Mouse (Mus musculus): Measurements from ENCODE around the gene Tlr5.

Gene Tlr5

DNA sequence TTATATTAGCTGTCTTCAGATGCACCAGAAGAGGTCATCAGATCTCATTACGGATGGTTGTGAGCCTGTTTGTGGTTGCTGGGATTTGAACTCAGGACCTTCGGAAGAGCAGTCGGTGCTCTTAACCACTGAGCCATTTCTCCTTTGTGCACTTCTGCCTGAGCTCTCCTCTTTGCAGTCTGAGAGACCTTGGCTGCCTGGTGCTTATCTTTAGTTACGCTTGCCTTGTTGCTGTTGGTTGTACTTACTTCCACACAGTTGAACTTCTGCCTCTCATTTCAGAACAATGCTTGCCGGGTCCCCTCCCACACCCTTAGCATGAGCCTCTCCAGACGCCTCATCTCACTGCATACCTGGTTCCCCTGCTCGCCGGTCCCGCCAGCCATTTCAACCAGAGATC lies 14.1 kb downstream of the Tlr5 start:
- Histone ChIP-seq H3K4me3 (replicated peaks; ENCODE audit: low read length) (no peak overlapping the region), H3K36me3 (ENCODE audit: insufficient read depth, low read length) (no peaks in the 10 kb centered on the region), H3K27me3 (ENCODE audit: insufficient read depth, low read length) (peaks cover 15% of the 10 kb centered on the region; the same call in 1 of the 2 replicates), H3K4me1 (replicated peaks; ENCODE audit: low read depth, low read length) (peaks cover 15% of the 10 kb centered on the region), H3K9me3 (ENCODE audit: low read length) (no peaks in the 10 kb centered on the region)
- TF ChIP-seq CTCF (conservative IDR thresholded peaks at IDR 0.05; ENCODE audit: low read length) (no peak), NANOG (IDR thresholded peaks at IDR 0.05; ENCODE audit: borderline replicate concordance, low read length) (no peak), POU5F1 (IDR thresholded peaks at IDR 0.05; ENCODE audit: borderline replicate concordance, low read length) (no peak)

- Histone ChIP-seq H3K4me3 (replicated peaks; ENCODE audit: low read length) (no peak overlapping the region), H3K27me3 (ENCODE audit: insufficient read depth, low read length) (peaks cover 36% of the 10 kb centered on the region), H3K36me3 (ENCODE audit: insufficient read depth, low read length) (no peaks in the 10 kb centered on the region), H3K4me1 (replicated peaks; ENCODE audit: low read depth, low read length) (no peaks in the 10 kb centered on the region), H3K9me3 (ENCODE audit: low read length) (no peaks in the 10 kb centered on the region)
- no peak for TF ChIP-seq POU5F1 (IDR thresholded peaks at IDR 0.05; ENCODE audit: borderline replicate concordance, low read length)
- TF ChIP-seq CTCF (conservative IDR thresholded peaks at IDR 0.05; ENCODE audit: low read length): no peak
- TF ChIP-seq NANOG (IDR thresholded peaks at IDR 0.05; ENCODE audit: borderline replicate concordance, low read length): no peak
Measured at GRCm38 (mm10) chr1:182972240-182972639, 17.7 kb downstream of the Tlr5 start.

- no peaks in the 10 kb centered on the region for H3K36me3 ChIP-seq (ENCODE audit: insufficient read depth, low read length)
- no peak overlapping the region for H3K4me3 ChIP-seq (replicated peaks; ENCODE audit: low read length)
- TF ChIP-seq NANOG (IDR thresholded peaks at IDR 0.05; ENCODE audit: borderline replicate concordance, low read length): no peak
- TF ChIP-seq POU5F1 (IDR thresholded peaks at IDR 0.05; ENCODE audit: borderline replicate concordance, low read length): no peak
- TF ChIP-seq CTCF (conservative IDR thresholded peaks at IDR 0.05; ENCODE audit: low read length): no peak; the same call in none of the 2 replicates
- H3K9me3 ChIP-seq (ENCODE audit: low read length): no peaks in the 10 kb centered on the region
- H3K4me1 ChIP-seq (replicated peaks; ENCODE audit: low read depth, low read length): no peaks in the 10 kb centered on the region; the same call in 1 of the 2 replicates
- H3K27me3 ChIP-seq (ENCODE audit: insufficient read depth, low read length): peaks cover 36% of the 10 kb centered on the region
Measured at GRCm38 (mm10) chr1:182974826-182975225, 20.2 kb downstream of the Tlr5 start.

DNA sequence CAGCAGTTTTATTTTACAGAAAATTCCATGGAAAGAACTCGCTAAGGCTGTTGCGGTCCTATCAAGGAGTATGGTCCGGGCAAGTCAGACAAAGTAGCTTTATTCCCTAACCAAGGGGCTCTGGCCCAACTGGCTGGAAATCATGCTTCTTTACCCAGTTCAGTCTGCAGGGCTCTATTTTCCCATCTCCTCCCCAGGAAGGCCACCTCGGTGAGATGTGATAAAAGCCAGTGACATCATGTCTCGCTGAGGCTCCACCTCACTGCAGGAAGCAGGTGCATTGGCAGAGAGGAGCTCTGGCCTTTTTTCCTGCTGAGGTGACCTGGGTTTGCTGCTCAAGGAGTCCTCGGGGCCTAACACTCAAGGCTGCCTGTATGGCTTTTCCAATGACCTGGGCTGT lies 26.1 kb downstream of the Tlr5 start:
- peaks cover 43% of the 10 kb centered on the region for H3K27me3 ChIP-seq (ENCODE audit: insufficient read depth, low read length)
- no peak for TF ChIP-seq CTCF (conservative IDR thresholded peaks at IDR 0.05; ENCODE audit: low read length)
- no peak for TF ChIP-seq NANOG (IDR thresholded peaks at IDR 0.05; ENCODE audit: borderline replicate concordance, low read length)
- no peak for TF ChIP-seq POU5F1 (IDR thresholded peaks at IDR 0.05; ENCODE audit: borderline replicate concordance, low read length)
- H3K4me1 ChIP-seq (replicated peaks; ENCODE audit: low read depth, low read length): peaks cover 9% of the 10 kb centered on the region
- no peaks in the 10 kb centered on the region for H3K9me3 ChIP-seq (ENCODE audit: low read length)
- no peaks in the 10 kb centered on the region for H3K36me3 ChIP-seq (ENCODE audit: insufficient read depth, low read length)
- H3K4me3 ChIP-seq (replicated peaks; ENCODE audit: low read length): no peak overlapping the region

DNA sequence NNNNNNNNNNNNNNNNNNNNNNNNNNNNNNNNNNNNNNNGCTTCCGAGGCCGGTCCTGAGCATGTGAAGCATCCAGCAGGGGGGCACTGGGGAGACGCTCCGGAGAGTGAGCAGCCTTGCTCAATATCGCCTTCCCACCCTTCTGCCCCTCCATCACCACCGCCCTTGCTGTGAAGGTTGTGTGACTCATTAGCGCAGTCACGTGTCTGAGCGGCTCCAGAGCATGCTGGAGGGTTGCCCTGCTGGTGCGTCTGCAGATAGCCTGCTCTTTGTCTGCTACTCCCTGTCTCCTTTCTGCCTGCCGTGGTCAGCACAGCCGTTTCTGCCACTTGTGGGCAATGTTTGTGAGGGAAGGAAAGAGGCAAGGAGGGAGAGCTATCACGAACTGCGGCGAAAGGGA lies 28.4 kb downstream of the Tlr5 start:
- peak; percentile 11; the same call in 1 of the 2 replicates for TF ChIP-seq CTCF (conservative IDR thresholded peaks at IDR 0.05; ENCODE audit: low read length)
- TF ChIP-seq NANOG (IDR thresholded peaks at IDR 0.05; ENCODE audit: borderline replicate concordance, low read length): no peak
- no peak for TF ChIP-seq POU5F1 (IDR thresholded peaks at IDR 0.05; ENCODE audit: borderline replicate concordance, low read length)
- Histone ChIP-seq H3K4me3 (replicated peaks; ENCODE audit: low read length) (no peak overlapping the region), H3K27me3 (ENCODE audit: insufficient read depth, low read length) (peaks cover 47% of the 10 kb centered on the region), H3K4me1 (replicated peaks; ENCODE audit: low read depth, low read length) (peaks cover 22% of the 10 kb centered on the region), H3K36me3 (ENCODE audit: insufficient read depth, low read length) (no peaks in the 10 kb centered on the region), H3K9me3 (ENCODE audit: low read length) (no peaks in the 10 kb centered on the region)

GRCm38 (mm10) chr1:182983496-182984127 lies 29.0 kb downstream of the Tlr5 start:
- no peak overlapping the region for H3K4me3 ChIP-seq (replicated peaks; ENCODE audit: low read length)
- peaks cover 22% of the 10 kb centered on the region for H3K4me1 ChIP-seq (replicated peaks; ENCODE audit: low read depth, low read length)
- no peaks in the 10 kb centered on the region for H3K9me3 ChIP-seq (ENCODE audit: low read length)
- H3K27me3 ChIP-seq (ENCODE audit: insufficient read depth, low read length): peaks cover 47% of the 10 kb centered on the region
- no peaks in the 10 kb centered on the region for H3K36me3 ChIP-seq (ENCODE audit: insufficient read depth, low read length)
- TF ChIP-seq POU5F1 (IDR thresholded peaks at IDR 0.05; ENCODE audit: borderline replicate concordance, low read length) (no peak), CTCF (conservative IDR thresholded peaks at IDR 0.05; ENCODE audit: low read length) (no peak), NANOG (IDR thresholded peaks at IDR 0.05; ENCODE audit: borderline replicate concordance, low read length) (no peak)

- peaks cover 43% of the 10 kb centered on the region for H3K27me3 ChIP-seq (ENCODE audit: insufficient read depth, low read length)
- no peaks in the 10 kb centered on the region for H3K9me3 ChIP-seq (ENCODE audit: low read length)
- TF ChIP-seq CTCF (conservative IDR thresholded peaks at IDR 0.05; ENCODE audit: low read length) (no peak), POU5F1 (IDR thresholded peaks at IDR 0.05; ENCODE audit: borderline replicate concordance, low read length) (no peak), NANOG (IDR thresholded peaks at IDR 0.05; ENCODE audit: borderline replicate concordance, low read length) (no peak)
- H3K4me3 ChIP-seq (replicated peaks; ENCODE audit: low read length): no peak overlapping the region
- no peaks in the 10 kb centered on the region for H3K36me3 ChIP-seq (ENCODE audit: insufficient read depth, low read length)
- peaks cover 22% of the 10 kb centered on the region for H3K4me1 ChIP-seq (replicated peaks; ENCODE audit: low read depth, low read length)
Measured at GRCm38 (mm10) chr1:182986243-182986642, 31.7 kb downstream of the Tlr5 start.

DNA sequence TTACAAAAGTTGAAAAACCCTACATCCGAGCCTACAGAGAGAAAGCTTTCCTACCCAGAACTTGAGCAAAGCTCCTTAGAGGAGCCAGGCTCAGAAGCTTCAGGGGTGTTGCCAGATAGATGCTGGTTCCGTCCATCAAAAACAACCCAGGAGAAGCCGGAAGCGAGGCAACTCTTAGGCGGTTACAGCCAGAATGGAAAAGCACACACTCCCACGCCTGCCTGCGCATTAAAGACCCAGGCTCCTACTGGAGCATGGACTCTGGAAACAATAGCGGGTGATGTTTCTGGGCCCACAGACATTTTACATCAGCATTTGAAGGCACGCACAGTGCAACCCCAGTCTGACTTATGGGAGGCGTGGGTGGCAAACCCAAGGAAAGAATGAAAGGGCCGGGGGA lies 32.2 kb downstream of the Tlr5 start:
- TF ChIP-seq POU5F1 (IDR thresholded peaks at IDR 0.05; ENCODE audit: borderline replicate concordance, low read length): no peak
- TF ChIP-seq CTCF (conservative IDR thresholded peaks at IDR 0.05; ENCODE audit: low read length): no peak
- TF ChIP-seq NANOG (IDR thresholded peaks at IDR 0.05; ENCODE audit: borderline replicate concordance, low read length): no peak
- no peaks in the 10 kb centered on the region for H3K36me3 ChIP-seq (ENCODE audit: insufficient read depth, low read length)
- H3K9me3 ChIP-seq (ENCODE audit: low read length): no peaks in the 10 kb centered on the region
- H3K4me1 ChIP-seq (replicated peaks; ENCODE audit: low read depth, low read length): peaks cover 22% of the 10 kb centered on the region
- no peak overlapping the region for H3K4me3 ChIP-seq (replicated peaks; ENCODE audit: low read length)
- H3K27me3 ChIP-seq (ENCODE audit: insufficient read depth, low read length): peaks cover 38% of the 10 kb centered on the region

DNA sequence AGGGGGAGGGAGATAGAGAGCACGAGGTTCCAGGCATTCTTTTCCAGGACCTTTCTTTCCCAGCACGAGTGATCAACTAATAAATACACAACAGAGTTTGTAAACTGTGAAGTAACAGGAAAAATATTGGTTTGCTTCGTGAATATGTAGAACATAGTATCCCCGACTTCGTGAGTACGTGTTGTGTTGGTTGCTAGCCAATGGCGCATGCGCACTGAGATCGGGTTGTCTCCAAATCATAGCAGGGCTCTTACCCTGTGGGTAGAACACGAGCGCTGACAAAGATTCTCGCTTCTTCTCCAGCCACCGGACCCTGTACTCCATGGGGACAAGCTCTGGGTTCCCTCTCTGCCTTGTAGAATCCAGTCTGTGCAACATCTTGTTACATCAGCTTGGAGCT lies 33.2 kb downstream of the Tlr5 start:
- H3K4me3 ChIP-seq (replicated peaks; ENCODE audit: low read length): no peak overlapping the region
- peaks cover 31% of the 10 kb centered on the region for H3K27me3 ChIP-seq (ENCODE audit: insufficient read depth, low read length)
- TF ChIP-seq NANOG (IDR thresholded peaks at IDR 0.05; ENCODE audit: borderline replicate concordance, low read length) (no peak), CTCF (conservative IDR thresholded peaks at IDR 0.05; ENCODE audit: low read length) (no peak), POU5F1 (IDR thresholded peaks at IDR 0.05; ENCODE audit: borderline replicate concordance, low read length) (no peak)
- H3K4me1 ChIP-seq (replicated peaks; ENCODE audit: low read depth, low read length): peaks cover 22% of the 10 kb centered on the region
- no peaks in the 10 kb centered on the region for H3K9me3 ChIP-seq (ENCODE audit: low read length)
- H3K36me3 ChIP-seq (ENCODE audit: insufficient read depth, low read length): no peaks in the 10 kb centered on the region
